Mouse (Mus musculus): Measurements from ENCODE around the gene Fam166b. TPM values are rescaled to one million over a fixed set of nuclear protein-coding genes. Genes with fewer than 3 reads are reported as not detected.

Gene Fam166b
- total RNA-seq, 2 experiments from 2014 or later: 0.27 to 0.97 TPM

- no peak for DNase-seq
These were observed 613 bp downstream of the Fam166b start for GRCm38 (mm10) chr4:43428180-43428861.

GRCm38 (mm10) chr4:43427501-43428179 lies 1.3 kb downstream of the Fam166b start:
- no peak for DNase-seq

- DNase-seq: no peak
These were observed 2.4 kb downstream of the Fam166b start for GRCm38 (mm10) chr4:43426487-43426886.

GRCm38 (mm10) chr4:43425648-43426380 lies 3.1 kb downstream of the Fam166b start:
- peak; percentile 46 for DNase-seq

- no peak for DNase-seq
These were observed 3.7 kb downstream of the Fam166b start for GRCm38 (mm10) chr4:43425197-43425596.

- DNase-seq: no peak
These were observed 4.9 kb downstream of the Fam166b start for GRCm38 (mm10) chr4:43424072-43424471.

- DNase-seq: peak; percentile 79
These were observed 5.5 kb downstream of the Fam166b start for GRCm38 (mm10) chr4:43423267-43423934.

- no peak for DNase-seq
These were observed 7.2 kb downstream of the Fam166b start for GRCm38 (mm10) chr4:43421632-43422240.

GRCm38 (mm10) chr4:43420305-43420704 lies 8.6 kb downstream of the Fam166b start:
- peak; percentile 85 for DNase-seq

- DNase-seq: no peak
These were observed 9.1 kb downstream of the Fam166b start for GRCm38 (mm10) chr4:43419801-43420281.

GRCm38 (mm10) chr4:43418973-43419656 lies 9.8 kb downstream of the Fam166b start:
- DNase-seq: peak; percentile 72

GRCm38 (mm10) chr4:43418450-43418849 lies 10.5 kb downstream of the Fam166b start:
- DNase-seq: no peak

- no peak for DNase-seq
These were observed 11.5 kb downstream of the Fam166b start for GRCm38 (mm10) chr4:43417269-43418062.

- no peak for DNase-seq
These were observed 12.9 kb downstream of the Fam166b start for GRCm38 (mm10) chr4:43416071-43416490.

GRCm38 (mm10) chr4:43415221-43416070 lies 13.5 kb downstream of the Fam166b start:
- DNase-seq: no peak

- DNase-seq: no peak
These were observed 14.2 kb downstream of the Fam166b start for GRCm38 (mm10) chr4:43414761-43415160.

GRCm38 (mm10) chr4:43407071-43407920 lies 21.6 kb downstream of the Fam166b start:
- no peak for DNase-seq

All from adrenal gland, postnatal 10 days (tissue).